Mouse (Mus musculus) liver (tissue): ENCODE data around the gene Ltbp2.
A peak's percentile ranks its signal among the peaks of the same experiment; 100 is the strongest.

Experiments used
- DNase-seq: peaks from one replicate; pipeline ENCODE4 v3.0.0-alpha.2; 2020; ENCODE audit warnings: mixed read lengths

The Ltbp2 gene

GRCm38 (mm10) chr12:84800419-84800818 is 75.9 kb downstream of the Ltbp2 start:
- no peak for DNase-seq

DNA sequence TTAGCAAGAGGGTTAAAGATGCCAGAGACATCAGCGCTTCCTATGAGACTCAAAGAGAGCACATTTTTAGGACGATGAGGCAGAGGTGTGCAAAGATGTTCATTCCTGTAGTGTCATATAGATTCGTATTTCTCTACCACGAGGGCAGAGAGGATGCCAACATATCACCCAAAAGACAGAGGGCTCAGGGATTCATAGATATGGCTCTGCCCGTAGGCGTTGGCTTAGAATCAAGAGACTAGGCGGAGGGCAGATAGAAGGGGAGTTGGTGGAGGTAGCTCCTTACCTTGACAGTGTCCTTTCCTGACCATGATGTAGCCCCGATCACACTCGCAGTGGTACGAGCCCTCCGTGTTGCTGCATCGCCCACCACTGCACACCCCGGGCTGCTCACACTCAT is 77.2 kb downstream of the Ltbp2 start:
- no peak for DNase-seq

DNA sequence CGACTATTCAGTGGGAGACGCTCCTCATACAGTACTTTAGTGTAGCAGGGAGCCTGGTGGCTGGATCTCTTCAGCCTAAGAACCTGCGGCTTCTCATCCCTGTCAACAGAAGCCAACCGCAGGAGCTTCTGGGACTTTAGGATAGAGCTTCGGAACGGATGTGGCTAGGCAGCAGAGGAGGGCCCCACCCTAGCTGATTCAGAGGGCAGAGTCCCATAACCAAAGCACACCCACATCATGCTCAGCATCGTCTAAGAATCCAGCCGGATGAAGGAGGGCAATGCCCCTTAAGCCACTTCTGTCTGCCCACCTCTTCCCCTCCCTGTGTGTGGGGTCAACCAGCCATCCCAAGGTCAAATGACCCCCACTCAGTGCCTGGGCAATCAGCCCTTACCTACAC is 81.7 kb downstream of the Ltbp2 start:
- no peak for DNase-seq

DNA sequence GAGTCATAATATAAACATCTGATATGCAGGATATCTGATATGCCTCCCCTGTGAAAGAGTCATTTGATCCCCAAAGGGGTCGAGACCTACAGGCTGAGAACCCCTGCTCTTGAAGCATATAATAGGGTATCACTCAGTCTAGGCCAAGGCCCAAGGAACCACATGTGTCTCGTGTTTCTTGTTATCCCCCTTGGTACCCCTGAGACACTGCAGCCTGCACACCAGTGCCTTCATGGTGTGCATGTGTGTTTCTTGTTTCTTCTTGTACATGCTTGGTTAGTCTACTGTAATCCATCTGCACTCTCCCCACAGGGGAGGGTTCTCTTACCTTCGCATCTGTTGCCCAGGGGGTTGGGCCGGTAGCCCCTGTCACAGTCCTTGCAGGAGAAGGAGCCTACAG is 83.7 kb downstream of the Ltbp2 start:
- DNase-seq = no peak

DNA sequence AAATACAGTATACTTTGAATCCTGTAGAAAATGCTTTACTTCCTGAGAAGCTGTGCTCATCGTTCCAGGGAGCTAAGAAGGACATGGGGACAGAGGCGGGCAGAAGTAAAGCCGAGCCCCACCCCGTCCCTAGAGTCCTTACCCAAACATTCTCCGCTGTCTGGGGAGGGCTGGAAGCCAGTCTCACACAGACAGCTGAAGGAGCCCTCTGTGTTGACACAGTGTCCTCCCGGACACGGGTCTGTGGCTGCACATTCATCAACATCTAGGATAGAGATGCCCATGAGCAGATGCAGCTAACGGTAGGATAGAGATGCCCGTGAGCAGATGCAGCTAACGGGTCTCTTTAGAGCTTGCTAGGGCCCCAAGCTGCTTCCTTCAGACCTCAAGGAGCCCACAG is 85.5 kb downstream of the Ltbp2 start:
- DNase-seq = no peak

DNA sequence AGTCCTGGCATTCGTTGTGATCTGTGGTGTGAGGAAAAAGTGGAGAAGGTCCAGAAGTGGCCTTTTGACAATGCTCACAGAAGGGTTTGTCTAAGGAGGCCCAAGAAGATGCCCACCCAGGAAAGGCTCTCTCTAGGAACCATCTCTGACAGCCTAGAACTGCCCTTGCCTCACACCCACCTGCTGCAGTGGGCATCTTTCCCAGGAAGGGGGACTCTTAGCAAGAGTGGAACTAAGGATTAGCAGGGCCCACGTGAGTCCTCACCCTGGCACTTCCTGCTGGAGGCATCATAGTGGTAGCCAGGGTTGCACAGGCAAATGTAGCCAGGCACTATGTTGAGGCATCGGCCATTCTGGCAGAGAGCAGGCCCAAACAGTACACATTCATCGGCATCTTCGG is 90.2 kb downstream of the Ltbp2 start:
- DNase-seq = no peak

- peak; percentile 92 for DNase-seq
Observed at GRCm38 (mm10) chr12:84784604-84785381, 91.5 kb downstream of the Ltbp2 start.

GRCm38 (mm10) chr12:84776229-84776628 is 100.1 kb downstream of the Ltbp2 start:
- DNase-seq = no peak

GRCm38 (mm10) chr12:84774376-84774775 is 102.0 kb downstream of the Ltbp2 start:
- peak; percentile 64 for DNase-seq

DNA sequence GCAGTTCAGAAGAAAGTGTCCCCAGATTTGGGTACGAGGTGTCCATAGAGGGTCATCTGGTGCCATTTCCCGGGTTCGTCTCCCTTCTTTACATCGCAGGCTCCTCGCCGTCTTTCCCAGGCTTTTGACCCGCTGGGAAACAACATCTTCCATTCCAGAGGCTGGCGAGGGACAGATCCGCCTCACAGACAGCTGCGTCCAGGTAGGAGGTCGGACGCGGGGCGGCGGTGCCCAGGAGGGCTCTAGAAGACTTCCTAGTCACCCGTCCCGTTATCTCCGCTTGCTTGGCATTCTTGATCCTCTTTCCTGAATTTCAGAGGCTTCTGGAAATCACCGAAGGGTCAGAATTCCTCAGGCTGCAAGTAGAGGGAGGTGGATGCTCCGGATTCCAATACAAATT is 102.9 kb downstream of the Ltbp2 start:
- DNase-seq = peak; percentile 74

DNA sequence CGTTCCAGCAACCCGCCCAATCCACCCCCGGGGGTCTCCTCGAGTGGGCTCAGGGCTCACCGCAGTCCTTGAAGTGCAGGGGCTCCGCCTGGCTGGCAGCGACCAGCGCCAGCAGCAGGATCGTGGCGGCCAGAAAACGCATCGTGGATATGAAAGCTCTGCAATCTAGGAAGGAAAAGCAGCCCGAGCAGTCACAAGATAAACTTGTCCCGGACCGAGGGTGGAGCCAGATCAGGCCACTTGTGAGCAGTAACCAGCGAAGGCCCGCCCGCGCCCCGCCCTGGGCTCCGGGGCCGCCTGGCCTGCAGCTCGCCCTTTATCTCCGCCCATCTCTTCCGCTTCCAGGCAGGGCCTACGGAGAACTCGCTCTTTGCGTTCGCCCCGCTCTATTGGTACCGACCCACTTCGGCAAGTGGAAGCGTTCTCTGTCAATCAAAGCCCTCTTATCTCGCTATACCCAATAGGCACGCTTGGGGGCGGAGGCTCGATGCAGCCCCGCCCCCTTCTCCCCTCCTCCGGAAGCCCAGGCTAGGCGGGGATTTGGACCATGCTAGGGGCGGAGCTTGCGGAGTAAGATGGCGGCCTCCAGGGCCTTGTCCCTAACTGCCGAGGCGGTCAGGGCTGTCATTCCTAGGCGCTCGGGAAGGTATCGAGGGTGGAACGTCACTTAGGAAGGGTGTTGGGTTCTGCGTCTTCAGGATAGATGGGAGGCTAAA is 103.4 kb downstream of the Ltbp2 start, which contains the start of the genes Npc2 and Isca2:
Gene Npc2 (minus strand): TSS at position 427 of the 716 bp plus-strand sequence.
Gene Isca2 (plus strand): TSS at position 526 of the 716 bp plus-strand sequence.
- peak; percentile 99 for DNase-seq

DNA sequence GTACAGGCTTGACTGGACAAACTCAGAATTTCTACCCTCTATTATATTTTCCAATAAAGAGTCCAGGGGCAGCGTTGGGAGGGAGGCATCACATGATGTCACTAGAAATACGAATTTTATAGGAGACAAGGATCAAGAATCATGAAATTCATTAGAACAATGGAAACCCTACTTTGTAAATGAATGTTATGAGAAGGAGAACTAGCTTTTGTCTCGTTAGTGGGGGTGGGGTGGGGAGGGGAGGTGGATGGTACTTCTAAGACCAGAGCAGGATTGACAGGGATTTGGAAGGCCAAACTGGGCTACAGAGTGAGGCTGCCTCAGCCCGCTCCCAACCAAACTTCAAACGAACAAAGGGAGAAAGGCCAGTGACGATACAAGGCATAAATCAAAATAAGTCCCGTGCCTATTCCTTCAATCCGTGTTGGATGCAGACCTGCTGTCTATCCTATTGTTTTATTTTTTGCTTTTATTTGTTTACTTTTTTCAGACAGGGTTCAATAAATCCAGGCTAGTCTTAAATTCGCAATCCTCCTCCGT is 104.3 kb downstream of the Ltbp2 start:
- DNase-seq = no peak

- DNase-seq = no peak
Observed at GRCm38 (mm10) chr12:84769624-84770023, 106.7 kb downstream of the Ltbp2 start.

DNA sequence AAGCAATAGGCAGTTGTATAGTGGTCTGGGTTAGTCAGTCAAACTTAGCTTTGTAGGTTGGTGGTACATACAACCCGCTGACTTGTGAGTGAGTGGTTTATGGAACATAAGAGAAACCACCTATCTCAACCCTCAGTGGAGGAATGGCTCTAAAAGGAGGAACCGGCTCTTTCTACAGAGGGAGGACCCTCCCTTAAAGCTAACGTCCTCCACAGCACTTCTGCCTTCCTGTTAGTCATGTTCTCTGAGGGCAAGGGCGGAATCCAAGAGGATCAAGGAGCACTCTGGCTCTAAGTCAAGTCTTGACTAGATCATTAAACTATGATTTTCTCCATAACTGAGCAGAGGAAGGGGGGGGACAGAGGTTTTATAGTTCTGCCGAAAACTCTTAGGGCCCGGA is 108.8 kb downstream of the Ltbp2 start:
- no peak for DNase-seq

- peak; percentile 23 for DNase-seq
Observed at GRCm38 (mm10) chr12:84766113-84766735, 110.1 kb downstream of the Ltbp2 start.

DNA sequence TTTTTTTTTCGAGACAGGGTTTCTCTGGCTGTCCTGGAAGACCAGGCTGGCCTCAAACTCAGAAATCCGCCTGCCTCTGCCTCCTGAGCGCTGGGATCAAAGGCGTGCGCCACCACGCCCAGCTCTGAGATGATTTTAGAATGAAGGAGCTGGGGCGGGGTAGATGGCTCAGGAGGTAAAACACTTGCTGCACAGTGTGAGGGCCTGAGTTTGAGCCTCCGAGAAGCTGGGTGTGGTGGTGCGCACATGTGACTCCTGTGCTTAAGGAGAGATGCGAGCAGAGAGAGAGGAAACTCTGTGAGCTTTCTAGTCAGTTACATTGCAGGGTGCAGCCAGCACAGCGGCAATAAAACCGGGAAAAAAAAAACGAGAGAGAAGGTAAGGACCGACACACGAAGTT is 110.8 kb downstream of the Ltbp2 start:
- no peak for DNase-seq

DNA sequence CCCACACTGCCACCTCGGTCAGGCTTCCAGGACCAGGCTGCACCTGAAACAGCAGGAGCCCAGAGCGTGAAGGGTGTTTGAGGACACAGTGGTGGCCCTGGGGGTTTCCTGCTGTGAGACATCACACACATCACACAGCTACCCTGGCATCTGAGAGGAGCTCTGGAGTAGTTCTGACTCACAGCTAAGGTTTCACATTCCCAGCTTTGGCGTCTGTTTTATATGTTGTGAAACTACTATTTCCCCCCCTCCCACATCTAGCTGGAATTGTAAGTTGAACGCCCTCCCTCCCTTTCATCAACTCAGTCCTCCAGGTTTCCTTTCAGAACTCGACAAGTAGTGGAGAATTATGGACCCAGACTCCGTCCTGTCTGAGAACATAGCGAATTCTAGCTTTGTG is 111.6 kb downstream of the Ltbp2 start:
- no peak for DNase-seq

DNA sequence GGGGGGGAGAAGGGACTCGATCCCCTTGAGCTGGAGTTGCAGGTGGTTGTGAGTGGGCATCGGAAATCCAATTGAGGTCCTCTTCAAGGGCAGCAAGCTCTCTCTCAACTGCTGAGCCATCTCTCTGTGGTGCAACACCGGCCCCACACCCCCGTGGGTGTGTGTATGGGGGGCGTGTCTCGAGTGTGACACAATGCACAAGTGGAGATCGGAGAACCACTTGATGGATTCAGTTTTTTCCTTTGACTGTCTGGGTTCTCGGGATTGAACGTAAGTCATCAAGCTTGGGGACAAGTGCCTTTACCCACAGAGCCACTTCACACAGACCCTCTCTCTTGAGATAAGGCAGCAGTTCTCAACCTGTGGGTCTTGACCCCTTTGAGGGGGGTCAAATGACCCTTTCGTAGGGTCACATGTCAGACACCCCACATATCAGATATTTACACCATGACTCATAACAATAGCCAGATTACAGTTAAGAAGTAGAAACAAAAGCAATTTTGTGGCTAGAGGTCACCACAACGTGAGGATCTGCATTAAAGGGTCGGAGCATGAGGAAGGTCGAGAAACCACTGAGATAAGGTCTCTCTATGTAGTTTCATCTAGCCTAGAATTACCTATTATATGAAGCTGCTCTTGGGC is 112.6 kb downstream of the Ltbp2 start:
- no peak for DNase-seq

DNA sequence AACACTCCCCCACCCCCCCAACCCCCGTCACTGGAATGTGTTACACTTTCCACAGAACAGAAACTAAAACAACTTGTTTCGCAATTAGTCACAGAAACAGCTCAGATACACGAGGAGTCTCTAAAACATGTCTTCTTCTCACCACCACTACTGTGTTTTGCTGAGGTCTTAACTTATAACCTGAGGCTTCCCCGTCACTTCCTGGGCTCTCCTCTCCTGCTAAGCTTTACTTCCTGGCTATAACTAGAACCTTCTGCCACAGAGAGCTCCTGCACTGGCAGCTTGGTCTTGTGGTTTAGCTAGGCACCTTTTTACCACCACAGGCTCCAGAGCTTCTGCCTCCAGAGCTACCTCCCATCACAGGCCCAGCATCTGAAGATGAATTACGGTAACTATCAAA is 113.8 kb downstream of the Ltbp2 start:
- no peak for DNase-seq

GRCm38 (mm10) chr12:84759063-84759462 is 117.3 kb downstream of the Ltbp2 start:
- peak; percentile 26 for DNase-seq

DNA sequence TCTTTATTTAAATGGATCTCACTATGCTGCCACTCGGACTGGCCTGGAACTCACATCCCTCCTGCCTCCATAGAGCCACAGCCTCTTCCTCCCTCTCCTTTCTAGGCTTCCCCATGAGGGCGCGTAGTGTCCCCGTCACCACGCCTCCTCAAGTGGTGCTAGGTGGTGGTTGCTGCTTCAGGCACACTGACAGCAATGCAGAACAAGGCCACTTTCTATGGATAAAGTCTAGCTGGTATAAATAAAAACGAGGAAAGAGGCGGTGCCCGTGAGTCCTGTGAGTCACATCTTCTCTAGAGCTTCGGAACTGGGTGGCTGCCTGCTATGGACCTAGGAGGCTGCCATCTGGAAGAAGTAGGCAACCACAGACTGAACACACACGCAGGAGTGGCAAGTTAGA is 120.3 kb downstream of the Ltbp2 start:
- DNase-seq = no peak

DNA sequence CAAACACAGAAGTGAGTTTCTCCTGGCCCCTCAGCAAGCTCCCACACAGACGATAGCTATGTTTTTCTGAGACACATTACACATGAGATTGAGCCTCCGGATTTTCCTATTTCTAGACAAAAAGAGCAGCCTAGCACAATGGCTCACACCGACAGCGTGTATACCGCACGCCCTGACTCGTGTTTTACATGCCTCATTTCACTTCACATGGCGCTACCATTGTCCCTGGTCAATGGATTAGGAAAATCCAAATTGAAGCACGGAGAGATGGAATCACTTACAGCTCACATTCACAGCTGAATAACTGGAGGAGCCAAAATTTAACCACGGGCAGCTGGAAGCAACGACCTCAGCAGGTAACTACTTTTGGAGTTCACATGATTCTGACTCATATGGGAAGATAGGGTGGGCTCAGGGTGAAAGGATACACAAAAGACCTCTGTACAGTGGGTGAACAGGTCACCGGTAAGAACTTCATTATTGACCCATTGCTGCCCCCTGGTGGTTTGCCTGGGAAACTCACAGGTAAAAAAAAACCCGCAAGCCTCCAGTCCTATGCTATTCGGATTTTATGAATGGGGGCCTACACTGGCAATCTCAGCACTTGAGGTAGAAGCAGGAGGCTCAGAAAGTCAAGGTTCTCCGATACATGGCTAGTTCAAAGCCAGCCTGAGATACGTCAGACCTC is 121.2 kb downstream of the Ltbp2 start:
- peak; percentile 77 for DNase-seq
